Mouse (Mus musculus): Measurements from ENCODE around the gene Skiv2l. TPM values are rescaled to one million over a fixed set of nuclear protein-coding genes. Genes with fewer than 3 reads are reported as not detected.
A peak's percentile ranks its signal among the peaks of the same experiment; 100 is the strongest.

Skiv2l gene
- 10 to 100 TPM; 26.0 to 38.5 TPM for polyA plus RNA-seq (2017; shearing (Covaris generic))

- ATAC-seq: peak; percentile 98
These were observed at the start of gene Skiv2l, which contains the start of gene Nelfe for GRCm38 (mm10) chr17:34849722-34850516. Gene Skiv2l (minus strand): TSS chr17:34850210. Gene Nelfe (plus strand): TSS chr17:34850391.

DNA sequence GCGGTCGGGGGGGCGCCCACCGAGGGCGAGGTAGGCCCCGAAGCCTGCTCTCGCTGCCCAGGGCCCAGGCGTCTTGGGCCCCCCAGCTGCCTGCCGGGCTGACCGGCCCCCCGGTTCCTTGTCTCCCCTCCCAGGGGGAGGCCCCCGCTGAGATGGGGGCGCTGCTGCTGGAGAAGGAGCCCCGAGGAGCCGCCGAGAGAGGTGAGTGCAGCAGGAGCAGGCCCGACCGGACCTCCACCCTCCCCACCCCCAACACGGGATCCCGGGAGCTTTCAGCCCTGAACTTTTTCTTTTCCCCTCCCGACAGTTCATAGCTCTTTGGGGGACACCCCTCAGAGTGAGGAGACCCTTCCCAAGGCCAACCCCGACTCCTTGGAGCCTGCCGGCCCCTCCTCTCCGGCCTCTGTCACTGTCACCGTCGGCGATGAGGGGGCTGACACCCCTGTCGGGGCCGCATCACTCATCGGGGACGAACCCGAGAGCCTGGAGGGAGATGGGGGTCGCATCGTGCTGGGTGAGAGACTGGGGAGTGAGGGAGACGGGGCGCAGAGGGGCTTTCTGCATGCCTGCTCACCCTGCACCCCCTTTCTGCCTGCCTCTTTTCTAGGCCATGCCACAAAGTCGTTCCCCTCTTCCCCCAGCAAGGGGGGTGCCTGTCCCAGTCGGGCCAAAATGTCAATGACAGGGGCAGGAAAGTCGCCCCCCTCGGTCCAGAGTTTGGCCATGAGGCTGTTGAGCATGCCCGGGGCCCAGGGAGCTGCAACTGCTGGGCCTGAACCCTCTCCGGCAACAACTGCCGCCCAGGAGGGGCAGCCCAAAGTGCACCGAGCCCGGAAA lies 49.3 kb upstream of the Skiv2l start:
- peak; percentile 24 for ATAC-seq

DNA sequence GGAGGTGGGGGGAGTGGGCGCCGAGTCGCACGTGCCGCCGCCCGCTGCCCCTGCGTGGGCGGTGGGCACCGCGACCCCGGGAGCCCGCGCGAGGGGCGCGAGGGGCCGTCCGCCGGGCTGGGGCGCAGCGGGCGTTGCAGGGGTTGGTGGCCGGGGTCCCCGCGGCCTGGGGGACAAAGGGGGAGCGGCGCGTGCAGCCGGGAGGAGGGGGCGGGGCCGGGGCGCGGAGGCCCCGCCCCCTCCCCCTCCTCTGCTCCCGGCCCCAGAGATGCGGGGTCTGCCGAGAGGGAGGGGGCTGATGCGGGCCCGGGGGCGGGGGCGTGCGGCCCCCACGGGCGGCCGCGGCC lies 48.7 kb upstream of the Skiv2l start:
- ATAC-seq: no peak

GRCm38 (mm10) chr17:34898160-34898586 lies 48.2 kb upstream of the Skiv2l start, which contains the start of the genes C2 and Ehmt2:
Gene C2 (minus strand): TSS chr17:34898265.
Gene Ehmt2 (plus strand): TSS chr17:34898469.
- peak; percentile 47 for ATAC-seq

GRCm38 (mm10) chr17:34897373-34898159 lies 47.6 kb upstream of the Skiv2l start:
- no peak for ATAC-seq

DNA sequence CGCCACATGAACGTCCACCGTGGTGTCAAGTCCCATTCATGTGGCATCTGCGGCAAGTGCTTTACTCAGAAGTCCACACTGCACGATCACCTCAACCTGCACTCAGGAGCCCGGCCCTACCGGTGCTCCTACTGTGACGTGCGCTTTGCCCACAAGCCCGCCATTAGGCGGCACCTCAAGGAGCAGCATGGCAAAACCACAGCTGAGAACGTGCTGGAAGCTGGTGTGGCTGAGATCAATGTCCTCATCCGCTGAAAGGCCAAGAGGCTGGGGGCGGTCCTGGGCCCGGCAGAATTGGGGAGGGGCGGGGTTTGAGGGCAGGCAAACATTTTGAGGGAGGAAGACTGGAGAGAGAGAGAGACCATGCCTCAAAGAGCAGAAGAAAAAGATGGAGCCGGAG lies 46.4 kb upstream of the Skiv2l start:
- peak; percentile 11 for ATAC-seq

- ATAC-seq: no peak
These were observed 45.7 kb upstream of the Skiv2l start for GRCm38 (mm10) chr17:34895724-34896123.

DNA sequence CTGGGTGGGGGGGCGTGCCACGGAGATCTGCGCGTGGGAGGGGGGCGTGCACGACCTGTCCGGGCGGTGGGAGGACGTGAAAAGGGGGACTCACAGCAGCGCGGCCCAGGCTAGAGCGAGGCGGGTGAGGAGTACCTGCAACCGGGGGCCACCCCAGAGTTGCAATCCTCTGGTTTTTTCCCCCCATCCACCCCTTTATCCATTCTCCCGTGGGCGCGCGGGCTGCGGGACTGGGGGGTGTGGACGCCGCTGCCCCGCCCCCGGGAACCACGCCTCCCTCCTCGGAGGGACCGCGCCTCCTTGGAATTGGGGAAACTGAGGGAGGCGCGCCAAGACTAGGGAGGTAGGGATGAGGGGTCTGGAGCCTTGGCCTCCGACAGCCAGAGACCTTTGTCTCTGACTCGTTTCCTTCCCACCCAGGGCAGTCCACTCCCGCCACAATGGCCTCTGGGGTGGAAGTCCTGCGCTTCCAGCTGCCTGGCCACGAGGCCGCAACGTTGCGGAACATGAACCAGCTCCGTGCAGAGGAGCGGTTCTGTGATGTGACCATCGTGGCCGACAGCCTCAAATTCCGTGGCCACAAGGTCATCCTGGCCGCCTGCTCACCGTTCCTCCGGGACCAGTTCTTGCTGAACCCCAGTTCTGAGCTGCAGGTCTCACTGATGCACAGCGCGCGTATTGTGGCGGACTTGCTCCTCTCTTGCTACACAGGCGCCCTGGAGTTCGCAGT lies 45.0 kb upstream of the Skiv2l start:
- ATAC-seq: no peak

DNA sequence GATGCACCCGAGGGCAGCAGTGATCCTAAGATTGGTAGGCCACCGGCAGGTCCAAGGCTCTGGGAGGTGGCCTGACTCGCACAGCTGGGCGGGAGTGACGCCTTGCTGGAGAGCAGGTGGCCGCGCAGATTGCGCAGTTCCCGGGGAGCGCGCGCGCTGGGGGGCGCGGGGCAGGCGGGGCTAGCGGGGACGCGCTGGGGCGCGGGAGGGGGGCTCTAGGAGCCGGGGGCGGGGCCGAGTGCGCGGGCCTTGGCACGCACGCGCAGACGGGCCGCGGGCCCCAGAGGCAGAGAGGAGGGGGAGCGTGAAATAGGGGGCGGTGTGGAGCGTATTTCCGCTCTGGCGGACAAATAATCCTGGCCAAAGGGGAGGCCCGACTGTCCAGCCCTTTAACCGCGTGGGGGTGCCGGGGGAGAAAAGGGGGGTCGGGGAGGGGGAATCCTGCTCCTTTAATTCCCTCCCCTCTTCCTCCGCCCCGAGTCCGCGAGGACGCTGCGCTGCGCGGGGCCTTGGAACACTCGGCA lies 44.1 kb upstream of the Skiv2l start:
- ATAC-seq: peak; percentile 41

GRCm38 (mm10) chr17:34893072-34893824 lies 43.2 kb upstream of the Skiv2l start:
- no peak for ATAC-seq

DNA sequence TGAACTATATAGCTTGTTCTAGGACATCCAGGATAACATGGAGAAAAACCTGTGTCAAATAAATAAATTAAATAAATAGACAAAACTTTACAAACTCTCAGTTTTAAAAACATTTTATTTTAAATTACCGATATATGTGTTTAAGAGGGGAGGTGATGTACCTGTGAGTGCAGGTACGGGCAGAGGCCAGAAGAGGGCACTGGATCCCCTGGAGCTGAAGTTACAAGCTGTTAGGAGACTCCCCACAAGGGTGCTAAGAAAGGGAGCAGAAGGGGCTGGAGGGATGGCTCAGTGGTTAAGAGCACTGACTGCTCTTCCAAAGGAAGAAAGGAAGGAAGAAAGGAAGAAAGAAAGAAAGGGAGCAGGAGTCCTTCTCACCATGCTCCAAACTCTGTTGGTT lies 41.4 kb upstream of the Skiv2l start:
- no peak for ATAC-seq

DNA sequence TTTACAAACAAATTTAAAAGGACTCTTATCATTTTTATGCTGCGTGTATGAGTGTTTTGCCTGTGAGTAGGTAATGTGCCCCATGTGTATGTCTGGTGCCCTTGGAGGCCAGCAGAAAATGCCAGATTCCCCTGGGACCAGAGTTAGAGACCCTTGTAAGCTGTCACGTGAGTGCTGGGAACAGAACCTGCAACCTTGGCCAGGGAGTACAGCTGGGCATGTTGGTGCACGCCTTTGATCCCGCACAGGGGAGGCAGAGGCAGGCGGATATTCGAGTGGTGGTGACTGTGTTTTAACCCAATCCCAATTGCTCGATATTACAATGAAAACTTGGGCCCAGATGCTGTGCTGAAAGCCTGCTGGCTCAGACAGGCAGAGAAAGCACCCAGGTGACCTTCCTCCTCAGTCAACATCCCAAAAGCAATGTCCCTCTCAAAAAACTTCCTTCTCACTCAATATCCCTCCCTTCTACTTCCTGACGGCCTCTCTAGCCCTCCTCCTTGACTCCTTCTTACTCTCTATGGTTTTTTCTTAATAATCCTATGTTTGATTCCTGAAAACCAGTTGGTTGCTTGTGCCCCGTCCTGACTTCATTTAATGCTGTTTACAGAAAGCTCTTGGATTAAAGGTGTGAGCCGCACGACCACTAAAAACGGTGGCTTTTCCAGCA lies 40.2 kb upstream of the Skiv2l start:
- ATAC-seq: no peak

DNA sequence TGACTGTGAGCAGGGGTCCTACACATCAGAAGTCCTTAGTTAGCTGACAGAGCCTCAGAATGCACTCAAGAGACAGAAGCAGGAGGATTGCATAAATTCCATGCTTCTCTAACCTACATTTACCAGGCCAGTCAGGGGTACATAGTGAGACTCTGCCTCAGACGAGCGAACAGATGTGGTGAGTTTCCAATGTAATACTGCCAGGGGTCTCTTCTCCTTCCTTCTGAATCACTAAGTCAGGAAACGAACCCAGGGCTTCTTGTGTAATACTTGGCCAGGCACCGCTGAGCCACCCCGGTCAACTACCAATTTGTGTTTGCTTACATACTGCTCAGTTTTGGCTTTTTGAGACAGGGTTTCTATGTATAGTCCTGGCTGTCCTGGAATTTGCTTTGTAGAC lies 37.9 kb upstream of the Skiv2l start:
- no peak for ATAC-seq

DNA sequence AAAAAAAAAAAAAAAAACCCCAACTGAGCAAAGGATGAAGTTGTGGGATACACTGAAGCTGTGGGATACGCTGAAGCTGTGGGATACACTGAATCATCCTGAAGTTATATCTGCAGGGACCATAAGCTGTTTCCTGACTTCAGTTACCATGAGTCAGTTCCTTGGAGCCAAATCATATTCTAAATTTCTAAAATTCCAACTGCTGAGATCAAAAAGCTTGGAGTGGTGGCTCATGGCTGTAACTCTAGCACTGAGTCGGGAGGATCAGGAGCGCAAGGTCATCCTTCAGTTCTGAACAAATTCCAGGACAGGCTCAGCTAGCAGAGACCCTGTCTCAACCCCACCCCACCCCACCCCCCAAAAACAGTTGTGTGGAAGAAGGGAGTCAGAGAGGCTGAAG lies 35.6 kb upstream of the Skiv2l start:
- ATAC-seq: no peak

GRCm38 (mm10) chr17:34884704-34885103 lies 34.7 kb upstream of the Skiv2l start:
- ATAC-seq: no peak

DNA sequence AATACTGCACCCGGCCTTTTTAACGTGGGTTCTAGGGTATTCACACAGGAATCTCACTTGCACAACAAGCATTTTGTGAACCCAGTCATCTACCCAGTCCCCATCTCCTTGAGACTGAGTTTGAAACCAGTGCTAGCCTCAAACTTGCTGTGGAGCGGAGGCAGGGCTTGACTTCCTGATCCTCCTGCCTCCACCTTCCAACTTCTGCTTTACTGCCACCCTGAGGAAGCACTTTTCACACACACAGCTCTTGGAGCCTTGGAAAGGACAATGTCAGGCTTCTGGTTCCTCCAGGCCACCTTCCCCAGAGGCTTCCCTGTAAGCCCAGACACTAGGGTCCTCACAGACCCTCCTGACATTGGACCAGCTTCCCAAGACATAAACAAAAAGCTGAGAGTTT lies 33.3 kb upstream of the Skiv2l start:
- ATAC-seq: no peak

GRCm38 (mm10) chr17:34881683-34882310 lies 31.8 kb upstream of the Skiv2l start, which contains the start of gene Gm20547:
Gene Gm20547 (minus strand): TSS chr17:34882042.
- no peak for ATAC-seq

DNA sequence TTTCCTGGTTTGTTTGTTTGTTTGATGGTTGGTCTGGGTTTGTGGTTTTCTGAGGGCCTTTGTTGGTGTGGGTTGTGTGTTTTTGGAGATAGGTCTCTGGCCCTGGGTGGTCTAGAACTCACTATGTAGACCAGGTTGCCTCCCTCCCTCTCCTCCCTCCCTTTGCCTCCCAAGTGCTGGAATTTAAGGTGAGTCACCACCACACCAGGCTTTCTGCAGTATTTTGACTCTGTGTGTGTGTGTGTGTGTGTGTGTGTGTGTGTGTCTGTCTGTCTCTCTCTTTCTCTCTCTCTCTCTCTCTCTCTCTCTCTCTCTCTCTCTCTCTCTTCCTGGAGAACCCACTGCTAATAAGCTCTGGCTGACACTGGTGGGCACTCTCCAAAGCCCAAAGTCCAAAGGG lies 31.2 kb upstream of the Skiv2l start:
- no peak for ATAC-seq

- ATAC-seq: peak; percentile 69
These were observed 29.4 kb upstream of the Skiv2l start, which contains the start of gene Zbtb12 for GRCm38 (mm10) chr17:34879336-34879879. Gene Zbtb12 (plus strand): TSS chr17:34879483.

Data from activated CD4-positive, CD25-positive, alpha-beta regulatory T cell, adult 4 months (primary cell).